Mouse (Mus musculus): ENCODE measurements around the gene Ccser2.
"Not testable (repeated sequence)": the region's sequence is repeated elsewhere in the genome, so short reads cannot be mapped to it uniquely, and the experiment has no call there.

The Ccser2 gene

DNA sequence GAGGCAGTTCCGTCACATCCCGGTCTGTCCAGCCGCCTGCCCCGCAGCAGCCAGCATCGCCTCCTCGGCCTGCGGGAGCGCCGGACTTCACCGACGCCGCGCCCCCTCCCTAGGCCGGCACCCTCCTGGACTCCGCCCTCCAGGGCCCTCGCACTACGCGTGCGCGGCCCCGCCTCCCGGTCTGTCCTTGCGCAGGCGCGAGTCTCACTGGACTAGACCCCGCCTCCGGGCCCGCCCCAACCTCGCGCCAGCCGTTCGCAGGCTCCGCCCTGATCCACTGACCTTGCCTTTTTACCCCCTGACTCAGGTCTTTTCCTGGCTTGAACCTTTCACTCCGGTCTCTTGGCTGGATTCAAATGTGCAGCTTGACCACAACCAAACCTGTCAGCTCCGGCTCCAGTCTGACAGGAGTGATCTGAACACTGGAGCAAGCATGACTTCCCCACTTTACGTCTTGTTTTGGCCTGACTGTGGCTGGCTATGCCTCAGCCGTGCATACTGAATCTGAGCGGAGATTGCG, at the start of gene Ccser2:
Gene Ccser2, minus strand, starts transcription at position 150 of the 520 bp plus-strand sequence.
- peak; percentile 97 to 98 for DNase-seq (ENCODE audit: low spot score in 2 of 2)

DNA sequence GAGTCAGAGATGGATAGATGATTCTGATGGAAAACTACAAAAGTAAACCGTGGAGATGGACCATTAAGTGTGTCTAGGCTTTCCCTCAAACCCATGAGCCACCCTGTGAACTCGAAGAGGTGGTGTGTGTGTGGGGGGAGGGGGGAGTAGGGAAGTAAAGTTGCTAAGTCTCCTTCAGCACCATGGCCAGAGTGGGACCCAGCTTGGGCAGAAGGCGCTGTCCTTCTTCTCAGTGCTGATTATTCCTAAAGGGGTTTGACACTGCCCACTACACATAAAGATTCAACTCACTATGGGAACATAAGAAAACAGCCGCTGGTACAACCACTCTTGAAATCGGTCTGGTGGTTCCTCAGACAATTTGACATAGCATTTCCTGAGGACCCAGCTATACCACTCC, 47.3 kb upstream of the Ccser2 start:
- DNase-seq (ENCODE audit: low spot score in 2 of 2) = no peak

GRCm38 (mm10) chr14:37013644-37014043, 45.1 kb upstream of the Ccser2 start:
- DNase-seq (ENCODE audit: low spot score in 2 of 2) = no peak

- DNase-seq (ENCODE audit: low spot score in 2 of 2) = no peak
These were observed 41.1 kb upstream of the Ccser2 start for GRCm38 (mm10) chr14:37009686-37010085.

- no peak for DNase-seq (ENCODE audit: low spot score in 2 of 2)
These were observed 37.9 kb upstream of the Ccser2 start for GRCm38 (mm10) chr14:37006489-37006888.

DNA sequence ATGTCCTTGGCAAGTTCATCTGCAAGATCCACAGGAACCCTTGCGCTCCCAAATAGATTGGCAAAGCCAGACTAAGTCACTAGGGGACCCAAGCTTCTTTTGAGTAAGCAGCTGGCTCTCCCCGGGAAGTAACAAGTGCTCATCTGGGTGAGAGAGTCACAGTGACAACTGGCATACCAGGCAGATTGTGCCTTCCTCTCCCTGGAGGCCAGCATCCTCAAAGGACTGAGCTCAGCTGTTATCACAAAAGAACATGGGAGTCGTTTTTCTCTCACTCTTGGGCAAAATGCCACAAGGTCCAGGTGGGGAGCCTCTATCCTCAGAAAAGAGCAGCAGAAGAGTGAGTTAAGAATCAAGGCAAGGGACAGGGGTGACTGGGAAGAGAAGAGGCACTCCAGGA, 37.3 kb upstream of the Ccser2 start:
- no peak for DNase-seq (ENCODE audit: low spot score in 2 of 2)

DNA sequence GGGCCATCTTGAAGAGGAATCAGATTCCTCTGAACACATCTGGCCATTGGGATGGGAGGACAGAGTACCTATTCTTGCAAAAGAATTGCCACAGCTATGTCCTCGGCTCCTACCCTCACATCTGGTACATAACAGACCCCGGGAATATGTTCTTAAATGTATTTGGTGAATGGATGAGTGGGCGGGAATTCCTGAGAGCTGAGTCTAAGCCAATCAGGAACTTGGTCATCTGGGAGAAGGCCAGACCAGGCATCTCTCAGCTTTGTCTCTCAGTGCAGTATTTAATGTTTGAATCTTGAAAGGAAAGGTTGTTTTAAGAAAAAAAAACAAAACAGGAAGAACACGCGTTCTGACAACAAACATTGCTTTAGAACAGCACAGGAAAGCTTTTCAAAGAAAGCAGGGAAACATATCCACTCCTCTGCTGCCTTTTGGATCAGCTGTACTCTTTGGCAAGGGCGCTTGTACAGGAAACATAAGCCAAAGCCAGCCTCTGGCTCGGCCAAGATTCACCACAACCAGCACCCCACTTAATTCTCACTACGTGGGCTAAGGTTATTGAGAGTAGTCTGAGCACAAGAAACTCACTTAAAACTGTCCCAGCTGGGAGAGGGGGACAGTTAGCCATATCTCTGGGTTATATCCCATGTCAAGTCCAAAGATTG, 35.0 kb upstream of the Ccser2 start:
- DNase-seq (ENCODE audit: low spot score in 2 of 2) = no peak

DNA sequence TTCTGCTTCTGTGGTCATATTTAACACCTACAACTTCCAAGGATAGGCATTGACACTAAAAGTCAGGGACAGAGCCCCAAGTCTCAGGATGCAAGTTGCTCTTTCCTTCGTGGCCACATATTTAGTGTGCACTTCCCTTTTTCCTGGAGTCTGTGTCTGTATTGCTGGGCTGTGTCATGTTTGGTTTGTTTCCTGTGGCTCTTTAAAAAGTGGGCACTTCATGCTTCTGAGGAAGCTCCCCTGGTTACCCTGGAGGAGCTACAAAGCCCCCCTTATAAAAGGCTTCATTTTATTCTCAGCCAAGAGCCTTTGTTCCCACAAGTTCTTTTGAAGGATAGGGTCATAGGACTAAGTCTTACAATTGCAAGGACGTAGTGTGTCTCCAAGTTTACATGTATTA, 34.3 kb upstream of the Ccser2 start:
- DNase-seq (ENCODE audit: low spot score in 2 of 2) = no peak

DNA sequence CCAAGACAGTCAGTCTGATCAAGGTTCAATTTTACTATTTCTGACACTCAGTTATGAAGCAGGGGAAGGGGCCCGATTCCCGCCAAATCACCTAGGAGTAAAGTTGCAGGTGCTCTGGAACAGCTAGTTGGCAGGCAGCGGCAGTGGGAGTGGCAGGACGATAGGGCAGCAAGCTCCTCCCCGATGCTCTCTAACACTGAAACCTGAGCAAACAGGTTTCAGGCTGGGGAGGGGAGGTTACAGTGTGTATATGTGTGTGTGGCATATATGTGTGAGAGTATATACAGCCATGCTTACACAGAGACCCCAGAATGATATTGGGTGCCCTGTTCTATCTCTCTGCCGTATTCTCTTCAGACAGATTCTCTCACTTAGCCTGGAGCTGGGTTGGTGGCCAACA, 32.2 kb upstream of the Ccser2 start:
- DNase-seq (ENCODE audit: low spot score in 2 of 2) = not testable (repeated sequence)

GRCm38 (mm10) chr14:36989784-36990183, 21.2 kb upstream of the Ccser2 start:
- no peak for DNase-seq (ENCODE audit: low spot score in 2 of 2)

DNA sequence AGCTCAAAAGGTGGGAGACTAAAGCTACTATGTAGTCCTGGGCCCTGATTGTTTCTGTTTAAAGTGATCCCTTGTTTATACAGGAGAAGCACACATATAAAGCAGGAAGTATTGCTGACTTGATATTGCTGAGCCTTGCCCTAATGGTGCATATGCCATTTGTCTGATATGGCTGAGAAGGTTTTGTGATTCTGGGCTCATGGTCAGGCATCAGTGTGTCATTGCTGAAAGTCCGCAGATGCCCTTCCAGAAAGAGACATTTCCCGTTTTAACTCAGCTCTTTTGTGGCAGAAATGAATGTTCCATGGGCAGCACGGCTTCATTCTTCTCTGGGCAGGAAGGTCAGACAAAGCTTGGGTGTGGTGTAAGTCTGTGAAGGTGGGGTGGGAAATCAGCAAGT, 17.1 kb upstream of the Ccser2 start:
- no peak for DNase-seq (ENCODE audit: low spot score in 2 of 2)

DNA sequence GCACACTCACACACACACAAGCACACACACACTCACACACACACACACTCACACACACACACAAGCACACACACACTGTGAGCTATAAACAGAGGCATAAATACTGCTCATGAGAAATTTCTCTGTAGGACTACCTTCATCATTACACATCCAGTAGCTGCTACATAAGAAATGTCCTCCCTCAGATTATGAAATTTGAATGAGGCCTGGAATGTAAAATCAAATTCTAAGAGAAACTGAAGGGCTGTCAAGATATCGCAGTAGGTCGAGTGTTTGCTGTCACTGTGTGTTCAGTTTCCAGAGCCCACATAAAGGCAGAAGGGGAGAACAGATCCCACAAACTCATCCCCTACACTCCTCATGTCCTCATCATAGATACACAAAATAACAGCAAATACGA, 6.4 kb upstream of the Ccser2 start:
- DNase-seq (ENCODE audit: low spot score in 2 of 2) = no peak

DNA sequence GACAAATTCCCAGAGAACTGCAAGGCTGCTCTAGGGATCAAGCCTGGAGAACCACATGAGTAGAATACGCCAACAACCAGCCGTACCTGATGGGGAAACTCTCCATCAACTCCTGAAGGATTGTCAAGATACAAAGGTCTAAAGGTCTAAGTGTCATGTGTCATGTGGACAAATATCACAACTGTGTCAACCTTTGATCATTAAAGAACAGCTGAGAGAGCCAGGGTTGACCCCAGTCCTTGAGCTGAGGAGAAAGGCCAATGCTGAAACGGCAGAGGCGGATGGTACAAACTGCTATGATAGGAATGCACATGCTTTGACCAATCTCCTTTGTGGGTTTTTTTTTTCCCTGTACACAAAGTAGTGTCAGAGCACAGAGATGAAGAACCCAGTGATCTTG, 2.6 kb upstream of the Ccser2 start:
- no peak for DNase-seq (ENCODE audit: low spot score in 2 of 2)

- DNase-seq (ENCODE audit: low spot score in 2 of 2) = no peak
These were observed 1.4 kb upstream of the Ccser2 start for GRCm38 (mm10) chr14:36969861-36970420.

DNA sequence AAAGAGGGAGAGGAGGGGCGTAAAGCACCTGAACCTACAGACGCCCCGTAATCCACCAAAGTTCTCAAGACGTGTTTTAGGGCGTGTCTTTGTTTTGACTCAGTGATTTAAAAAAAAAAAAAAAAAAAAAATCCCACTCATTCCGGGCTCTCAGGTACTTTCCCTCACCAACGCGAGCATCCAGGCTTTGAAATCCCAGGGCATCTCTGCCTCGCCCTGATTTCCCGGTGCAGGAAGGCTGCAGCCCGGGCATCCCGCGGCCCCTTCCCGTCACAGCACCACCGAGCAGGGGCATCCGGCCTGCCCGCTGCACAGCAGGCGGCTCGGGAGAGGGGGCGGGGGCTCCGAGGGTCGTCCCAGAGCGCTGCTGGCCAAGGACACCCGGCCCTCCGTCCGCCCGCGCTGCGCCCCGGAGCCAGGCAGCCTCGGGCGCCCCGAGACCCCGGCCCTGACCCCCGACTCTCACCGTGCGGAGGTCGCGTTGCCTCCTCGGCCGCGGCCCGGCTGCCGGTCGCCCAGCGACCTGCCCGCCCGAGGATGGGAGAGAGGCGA, 425 bp downstream of the Ccser2 start:
- DNase-seq (ENCODE audit: low spot score in 2 of 2) = no peak

DNA sequence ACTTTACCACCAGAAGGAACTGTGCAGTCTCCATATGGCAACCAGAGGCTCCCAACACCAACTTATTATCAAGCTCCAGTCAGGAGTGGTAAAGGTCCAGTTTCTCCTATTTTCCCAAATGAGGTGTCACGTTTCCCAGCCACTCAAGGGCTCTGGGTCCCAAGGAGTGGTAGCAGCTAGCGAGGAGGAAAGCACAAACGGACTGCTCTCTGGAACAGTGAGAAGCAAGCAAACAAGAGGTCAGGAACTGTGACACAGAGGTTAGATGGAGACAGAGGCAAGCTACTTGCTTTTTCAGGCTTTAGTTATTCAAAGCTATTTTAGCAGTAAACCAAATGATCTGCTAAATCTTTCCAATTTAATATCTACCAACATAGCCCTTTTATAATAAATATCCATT, 3.2 kb downstream of the Ccser2 start:
- no peak for DNase-seq (ENCODE audit: low spot score in 2 of 2)

- DNase-seq (ENCODE audit: low spot score in 2 of 2) = peak; percentile 35 to 63
These were observed 6.1 kb downstream of the Ccser2 start for GRCm38 (mm10) chr14:36962477-36962876.

- DNase-seq (ENCODE audit: low spot score in 2 of 2) = no peak
These were observed 10.9 kb downstream of the Ccser2 start for GRCm38 (mm10) chr14:36957719-36958118.

DNA sequence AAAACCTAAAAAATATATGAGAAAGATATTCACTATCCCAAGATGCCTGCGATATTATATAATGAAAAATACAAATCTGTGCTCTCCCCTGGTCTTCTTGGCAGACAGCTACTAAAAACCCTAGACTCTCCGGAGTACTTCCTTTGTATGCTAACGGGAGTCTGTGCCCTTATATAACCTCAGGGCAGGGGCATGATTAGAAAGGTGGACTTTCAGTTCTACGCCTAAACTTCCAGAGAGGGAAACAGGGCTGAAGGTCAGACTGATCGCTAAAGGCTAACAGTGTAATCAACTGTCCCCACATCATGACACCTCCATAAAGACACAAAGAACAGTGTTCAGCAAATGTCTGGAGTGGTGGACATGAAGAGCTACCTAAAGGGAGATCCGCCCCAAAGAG, 11.3 kb downstream of the Ccser2 start:
- no peak for DNase-seq (ENCODE audit: low spot score in 2 of 2)

- DNase-seq (ENCODE audit: low spot score in 2 of 2) = no peak
These were observed 11.9 kb downstream of the Ccser2 start for GRCm38 (mm10) chr14:36956717-36957116.

DNA sequence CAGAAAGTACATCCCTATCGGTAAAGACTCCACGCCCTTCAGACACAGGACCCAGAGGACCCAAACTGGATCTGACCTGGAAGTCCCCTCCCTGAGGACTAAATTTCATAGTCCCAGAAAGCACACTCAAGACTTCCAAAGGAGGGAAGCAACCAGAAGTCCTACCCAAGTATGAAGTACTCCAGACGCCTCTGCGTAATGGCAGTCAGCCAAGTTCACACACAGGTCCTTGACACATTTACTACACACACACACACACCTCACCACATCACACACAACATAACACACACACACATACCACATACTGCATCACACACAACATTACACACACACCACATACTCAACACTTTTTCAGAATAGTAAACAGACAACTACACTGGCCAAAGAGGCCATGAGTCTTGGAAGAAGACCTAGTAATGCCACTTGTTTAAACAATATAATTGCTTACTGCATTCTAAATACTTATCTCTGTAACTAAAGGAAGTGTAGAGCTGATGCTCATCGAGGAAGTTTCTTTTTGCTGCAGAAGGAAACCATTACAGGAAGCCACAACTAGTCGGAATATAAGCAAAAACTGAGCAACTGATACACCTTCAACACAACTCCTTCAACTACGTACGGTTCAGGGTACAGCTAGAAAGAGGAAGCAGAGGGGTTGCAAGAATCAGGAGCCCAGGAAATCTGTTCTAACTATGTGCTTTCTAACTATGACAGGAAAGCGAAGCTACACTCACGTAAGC, 15.7 kb downstream of the Ccser2 start:
- peak in 1 of 2 experiments; percentile 14 for DNase-seq (ENCODE audit: low spot score in 2 of 2)

- peak; percentile 15 to 45 for DNase-seq (ENCODE audit: low spot score in 2 of 2)
These were observed 16.4 kb downstream of the Ccser2 start for GRCm38 (mm10) chr14:36952142-36952541.

DNA sequence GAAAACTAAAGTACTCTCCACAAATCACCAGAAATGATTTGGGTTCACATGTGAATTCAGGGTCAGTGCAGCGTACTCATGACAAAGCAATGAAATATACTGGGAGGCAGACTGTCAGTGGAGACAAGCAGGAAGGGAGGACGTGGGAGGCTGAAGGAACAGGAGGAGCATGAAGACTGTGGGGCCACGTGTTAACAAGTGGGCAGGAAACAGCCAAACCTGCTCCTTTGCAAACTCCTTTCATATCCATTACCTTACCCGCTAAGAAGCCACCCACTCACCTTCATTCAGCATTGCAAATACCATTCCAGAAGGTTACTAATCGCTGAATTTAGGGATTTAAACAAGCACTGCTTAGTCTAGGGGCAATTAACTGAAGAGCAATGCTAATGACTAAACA, 25.9 kb downstream of the Ccser2 start:
- no peak for DNase-seq (ENCODE audit: low spot score in 2 of 2)
